Mouse (Mus musculus): Measurements from ENCODE around the gene Bcl7a.

Gene Bcl7a

DNA sequence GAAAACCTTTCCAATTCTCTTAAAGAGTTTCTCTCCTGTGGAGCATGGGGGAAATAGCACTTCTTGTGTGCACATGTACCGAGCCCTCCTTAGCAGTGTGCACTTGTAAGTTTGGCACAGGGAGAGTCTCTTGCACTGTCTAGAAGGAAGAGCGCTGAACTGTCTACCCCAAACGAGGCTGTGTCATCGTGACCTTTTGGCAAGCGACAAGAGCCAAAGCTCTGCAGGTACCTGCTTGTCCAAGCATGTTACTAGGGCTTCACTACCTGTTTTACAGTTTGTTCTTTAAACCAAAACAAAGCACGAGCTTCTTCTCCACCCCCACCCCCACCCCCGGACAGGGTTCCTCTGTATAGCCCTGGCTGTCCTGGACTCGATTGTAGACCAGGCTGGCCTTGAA, 15.9 kb upstream of the Bcl7a start:
- no peak for DNase-seq (ENCODE audit: low read depth, low spot score)

DNA sequence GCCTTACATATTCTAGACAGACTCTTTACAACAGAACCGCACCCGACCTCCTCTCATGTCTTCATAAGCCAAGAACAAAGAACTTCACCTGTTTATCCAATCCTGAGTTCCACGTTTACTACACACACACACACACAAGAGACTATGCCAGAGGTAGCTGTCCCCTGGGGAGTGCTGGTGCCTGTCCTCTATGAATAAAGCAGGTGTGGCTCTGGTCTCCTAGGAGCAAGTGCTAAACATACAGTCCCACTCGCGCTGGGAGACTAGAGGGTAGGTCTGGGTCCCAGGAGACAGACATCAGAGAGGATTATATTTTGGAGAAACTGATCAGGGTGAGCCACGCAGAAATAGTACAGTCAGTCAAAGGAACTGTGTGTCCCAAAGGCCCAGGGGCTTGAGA, 10.1 kb upstream of the Bcl7a start:
- no peak for DNase-seq (ENCODE audit: low read depth, low spot score)

DNA sequence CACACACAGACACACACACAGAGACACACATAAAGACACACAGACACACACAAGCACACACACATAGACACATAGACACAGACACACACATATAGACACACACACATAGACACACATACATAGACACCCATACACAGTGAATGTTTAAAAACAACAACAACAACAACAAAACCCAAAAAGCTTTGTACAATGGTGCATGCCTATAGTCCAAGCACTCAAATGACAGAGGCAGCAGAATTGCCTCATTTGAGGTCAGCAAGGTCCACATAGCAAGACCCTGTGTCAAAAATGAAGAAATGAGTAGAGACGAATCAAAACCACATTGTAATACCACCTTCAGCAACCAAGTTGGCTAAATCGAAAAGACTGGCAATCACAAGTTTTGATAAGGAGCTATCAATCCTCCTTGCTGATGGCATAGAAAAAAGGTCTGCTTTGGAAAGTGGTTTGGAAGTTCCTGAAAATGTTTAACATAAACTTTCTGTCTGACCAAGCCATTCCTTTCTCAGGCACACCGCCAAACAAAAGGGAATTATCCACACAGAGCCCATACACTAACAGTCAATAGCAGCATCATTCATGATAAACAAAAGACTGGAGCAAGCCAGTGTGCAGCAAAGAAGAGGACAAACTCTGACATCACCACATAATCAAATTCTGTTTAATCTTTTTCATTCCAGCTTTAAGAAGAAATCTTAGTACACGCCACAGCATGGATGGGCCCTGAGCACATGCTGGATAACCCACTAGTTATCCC, 7.3 kb upstream of the Bcl7a start:
- no peak for DNase-seq (ENCODE audit: low read depth, low spot score)

DNA sequence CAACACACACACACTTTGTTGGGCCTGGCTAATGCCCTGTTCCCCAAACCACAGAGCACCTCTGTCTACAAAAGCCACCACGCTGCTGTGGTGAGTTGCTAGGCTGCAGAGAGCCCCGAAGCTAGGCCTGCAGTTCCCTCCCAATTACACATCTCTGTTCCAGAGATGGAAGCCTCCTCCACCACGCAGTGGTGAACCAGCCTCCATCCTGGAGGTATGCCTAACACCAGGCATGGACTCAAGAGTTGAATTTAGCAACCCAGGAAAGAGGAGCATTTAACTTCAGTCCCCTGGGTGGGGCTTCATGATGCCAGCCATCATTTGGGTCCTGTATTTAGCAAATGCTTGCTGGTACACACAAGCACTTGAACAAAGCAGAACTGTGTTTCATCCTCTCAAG, 5.2 kb upstream of the Bcl7a start:
- DNase-seq (ENCODE audit: low read depth, low spot score) = peak; percentile 70

DNA sequence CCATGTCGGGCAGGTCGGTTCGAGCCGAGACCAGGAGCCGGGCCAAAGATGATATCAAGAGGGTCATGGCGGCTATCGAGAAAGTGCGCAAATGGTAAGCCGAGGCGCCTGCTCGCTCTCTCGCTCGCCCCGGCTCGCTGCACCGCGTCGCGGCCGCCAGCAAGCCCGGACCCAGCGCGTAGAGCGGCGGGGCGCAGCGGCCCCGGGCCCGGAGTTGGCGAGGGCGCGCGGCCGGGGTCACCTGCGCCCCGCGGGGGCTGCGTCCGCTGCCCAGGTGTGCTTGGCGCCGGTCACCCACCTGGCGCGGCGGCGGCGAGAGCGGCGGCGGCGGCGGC, 961 bp downstream of the Bcl7a start:
- DNase-seq (ENCODE audit: low read depth, low spot score) = no peak

DNA sequence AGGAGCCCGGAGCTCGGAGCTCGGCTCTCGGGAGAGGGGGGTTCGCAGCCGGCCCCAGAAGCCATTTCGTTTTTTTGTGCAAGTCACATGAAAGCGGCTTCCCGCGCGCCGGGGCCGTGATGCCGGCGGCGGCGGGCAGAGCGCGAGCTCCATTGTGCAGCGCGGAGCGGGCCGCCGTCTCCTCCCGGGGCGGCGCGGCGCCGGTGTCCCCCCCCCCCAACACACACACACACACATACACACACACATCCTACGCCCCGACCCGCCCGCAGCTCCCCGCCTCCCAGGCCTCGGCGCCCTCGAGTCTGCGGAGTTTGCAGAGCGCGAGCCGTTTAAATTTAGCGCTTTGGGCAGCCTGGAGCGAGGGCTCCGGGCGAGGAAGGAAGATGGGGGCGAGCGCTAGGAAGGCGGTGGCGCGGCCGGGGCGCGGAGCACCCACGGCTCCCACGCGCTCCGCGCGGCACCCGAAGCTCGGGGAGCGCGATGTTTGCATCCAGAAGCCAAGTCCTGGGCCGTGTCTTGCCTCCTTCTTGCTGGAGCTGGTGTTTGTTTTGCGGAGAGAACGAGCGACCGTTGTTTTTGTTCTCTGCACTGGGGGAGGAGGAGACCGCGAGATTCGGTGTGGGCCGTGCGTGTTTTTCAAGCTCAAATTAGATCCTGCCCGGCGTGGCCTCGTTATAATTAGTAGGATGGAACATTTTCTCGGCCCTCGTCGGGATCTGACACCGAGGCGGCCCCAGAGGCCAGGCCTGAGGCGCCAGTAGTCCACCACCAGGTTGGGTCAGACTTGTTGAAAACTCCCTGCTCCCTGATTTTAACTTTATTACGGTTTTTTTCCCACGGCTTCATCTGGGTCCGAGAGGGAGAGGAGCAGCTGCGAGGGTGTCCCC, 1.6 kb downstream of the Bcl7a start:
- peak; percentile 79 for DNase-seq (ENCODE audit: low read depth, low spot score)

DNA sequence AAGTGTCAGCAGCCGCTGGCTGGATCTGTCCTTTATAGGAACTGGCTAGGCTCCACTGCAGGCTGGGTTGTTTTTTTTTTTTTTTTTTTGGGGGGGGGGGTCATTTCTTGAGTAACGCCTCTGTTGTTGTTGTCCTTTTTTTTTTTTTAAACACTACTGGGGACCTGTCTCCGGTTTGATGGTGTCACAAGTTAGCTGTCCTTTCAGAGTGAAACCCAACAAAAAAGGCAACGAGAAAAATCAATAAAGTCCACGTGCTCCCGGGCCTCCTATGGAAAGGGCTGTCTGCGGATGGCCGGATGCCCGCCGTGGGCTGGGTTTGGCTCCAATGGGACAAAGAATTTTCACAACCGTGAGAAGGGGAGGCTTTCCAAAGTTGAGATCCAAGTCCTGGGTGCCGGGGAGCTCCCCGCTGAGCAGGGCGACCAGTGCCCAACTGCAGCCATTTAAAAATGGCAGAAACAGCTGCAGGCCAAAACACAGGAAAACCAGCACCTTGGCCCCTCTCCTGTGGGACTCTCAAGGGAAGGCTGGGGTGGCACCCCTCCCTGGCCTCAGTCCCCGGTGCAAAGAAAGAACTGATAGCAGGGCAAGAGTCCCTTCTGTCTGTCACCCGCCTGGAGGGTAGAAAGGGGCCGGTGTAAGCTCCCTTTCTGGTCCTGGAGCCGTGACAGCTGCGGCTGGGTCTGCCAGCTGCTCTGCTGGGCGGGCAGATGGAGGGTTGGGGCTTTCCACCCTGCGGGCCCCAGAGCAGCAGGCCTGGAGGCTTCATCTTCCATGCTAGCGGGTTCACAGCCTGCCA, 2.4 kb downstream of the Bcl7a start:
- peak; percentile 78 for DNase-seq (ENCODE audit: low read depth, low spot score)

DNA sequence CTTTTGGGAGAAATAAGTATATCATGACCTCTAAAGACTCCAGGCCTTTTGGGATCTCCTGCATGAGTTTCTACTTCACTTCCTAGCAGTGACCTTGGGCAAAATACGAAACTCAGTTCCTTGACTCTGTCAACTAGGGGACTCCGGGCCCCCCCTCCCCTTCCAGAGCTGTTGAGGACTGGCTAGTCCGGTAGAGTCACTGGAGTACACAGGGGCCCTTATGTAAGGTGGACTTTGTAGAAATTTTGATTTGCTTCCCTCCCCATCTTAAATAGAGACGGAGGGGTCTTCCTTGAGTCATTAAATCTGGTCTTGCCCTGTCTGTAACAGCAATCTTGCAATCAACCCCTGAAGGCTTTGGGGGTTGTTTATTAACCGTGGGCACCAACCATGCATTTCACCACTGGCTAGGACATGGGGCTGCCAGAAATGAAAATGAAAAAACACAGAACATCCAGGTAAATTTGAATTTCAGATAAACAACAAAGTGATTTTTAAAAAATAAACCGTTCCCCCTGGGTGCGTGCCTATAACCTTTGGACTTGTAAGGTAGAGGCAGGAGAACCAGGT, 3.2 kb downstream of the Bcl7a start:
- no peak for DNase-seq (ENCODE audit: low read depth, low spot score)

DNA sequence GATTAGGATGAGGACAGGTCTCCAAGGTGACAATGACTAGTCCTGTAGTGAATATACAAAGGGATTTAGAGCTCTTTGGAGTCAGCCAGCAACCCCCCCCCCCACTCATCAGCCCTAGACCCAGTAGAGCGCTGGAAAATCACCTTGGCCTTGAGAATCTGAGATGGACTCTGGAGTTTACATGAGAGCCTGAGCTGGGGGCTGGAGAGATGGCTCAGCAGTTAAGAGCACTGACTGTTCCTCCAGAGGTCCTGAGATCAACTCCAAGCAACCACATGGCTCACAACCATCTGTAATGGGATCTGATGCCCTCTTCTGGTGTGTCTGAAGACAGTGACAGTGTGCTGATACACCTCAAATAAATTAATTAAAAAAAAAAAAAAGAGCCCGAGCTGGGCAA, 4.4 kb downstream of the Bcl7a start:
- DNase-seq (ENCODE audit: low read depth, low spot score) = no peak

DNA sequence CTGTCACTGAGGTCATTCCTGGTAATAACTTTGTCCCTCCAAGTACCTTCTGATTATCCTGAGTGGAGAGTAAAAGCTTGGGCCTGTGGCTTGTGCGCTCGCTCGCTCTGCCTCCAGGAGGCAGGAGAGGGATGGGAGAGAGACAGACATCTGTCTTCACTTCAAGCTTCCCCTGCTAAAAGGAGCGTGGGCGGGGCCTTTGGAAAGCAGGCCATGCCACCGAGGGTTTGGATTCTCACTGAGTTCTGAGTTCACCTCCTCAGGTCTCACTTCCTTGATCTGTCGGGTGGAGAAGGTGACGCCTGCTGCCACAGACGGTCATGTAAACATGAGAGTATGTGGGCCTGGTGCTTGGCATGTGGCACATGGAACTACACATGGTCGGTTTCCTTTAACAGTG, 6.8 kb downstream of the Bcl7a start:
- peak; percentile 58 for DNase-seq (ENCODE audit: low read depth, low spot score)

DNA sequence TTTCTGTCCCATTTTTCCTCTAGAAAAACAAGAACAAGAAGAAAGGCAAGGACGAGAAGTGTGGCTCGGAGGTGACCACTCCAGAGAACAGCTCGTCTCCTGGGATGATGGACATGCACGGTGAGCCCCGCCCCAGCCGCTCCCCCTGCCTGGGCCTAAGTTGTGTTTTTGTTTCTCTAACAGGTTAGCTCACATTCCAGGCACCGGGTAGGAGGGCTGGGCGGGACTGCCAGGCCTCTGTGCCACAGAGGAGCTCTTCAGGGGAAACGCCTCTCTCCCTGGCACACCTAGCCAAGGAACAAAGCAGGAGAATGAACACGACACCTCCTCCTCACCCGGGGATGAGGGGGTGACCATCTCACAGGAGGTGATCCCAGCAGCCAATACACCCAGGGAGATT, 12.3 kb downstream of the Bcl7a start:
- DNase-seq (ENCODE audit: low read depth, low spot score) = no peak

DNA sequence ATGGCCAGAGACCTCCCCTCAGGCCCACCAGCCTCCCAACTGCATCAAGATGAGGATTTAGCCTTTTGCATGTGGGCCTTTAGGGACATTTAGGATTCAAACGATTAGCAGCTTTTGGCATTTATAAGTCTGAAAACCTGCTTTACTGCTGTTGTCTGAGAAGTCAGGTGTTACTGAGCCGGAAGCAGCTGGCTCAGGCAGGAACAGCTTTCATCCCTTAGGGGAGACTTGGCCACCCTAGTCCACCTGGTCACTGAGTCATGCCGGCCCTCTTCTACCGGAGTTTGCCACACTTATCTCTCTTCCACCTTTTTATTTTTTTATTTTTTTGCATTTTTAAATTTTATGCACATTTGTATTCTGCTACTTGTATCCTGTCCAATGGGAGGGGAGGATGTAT, 13.6 kb downstream of the Bcl7a start:
- no peak for DNase-seq (ENCODE audit: low read depth, low spot score)

DNA sequence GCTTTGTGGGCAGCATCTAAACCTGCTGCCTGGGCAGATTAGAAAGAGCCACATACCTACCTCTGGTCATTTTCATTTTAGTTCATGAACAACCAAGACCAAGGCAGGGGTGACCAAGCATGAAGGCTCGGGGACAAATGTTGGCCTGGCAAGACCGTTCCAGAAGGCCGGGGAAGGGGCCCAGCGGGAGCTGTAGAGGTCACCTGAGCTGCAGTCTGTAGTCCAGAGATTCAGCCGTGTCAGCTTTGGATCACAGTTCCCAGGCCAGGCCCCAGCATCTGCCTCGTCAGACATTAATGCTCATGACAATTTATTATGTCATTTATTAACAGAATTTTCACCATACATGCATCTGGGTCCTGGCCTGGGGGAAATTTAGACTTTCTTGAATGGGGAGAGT, 15.8 kb downstream of the Bcl7a start:
- peak; percentile 49 for DNase-seq (ENCODE audit: low read depth, low spot score)

DNA sequence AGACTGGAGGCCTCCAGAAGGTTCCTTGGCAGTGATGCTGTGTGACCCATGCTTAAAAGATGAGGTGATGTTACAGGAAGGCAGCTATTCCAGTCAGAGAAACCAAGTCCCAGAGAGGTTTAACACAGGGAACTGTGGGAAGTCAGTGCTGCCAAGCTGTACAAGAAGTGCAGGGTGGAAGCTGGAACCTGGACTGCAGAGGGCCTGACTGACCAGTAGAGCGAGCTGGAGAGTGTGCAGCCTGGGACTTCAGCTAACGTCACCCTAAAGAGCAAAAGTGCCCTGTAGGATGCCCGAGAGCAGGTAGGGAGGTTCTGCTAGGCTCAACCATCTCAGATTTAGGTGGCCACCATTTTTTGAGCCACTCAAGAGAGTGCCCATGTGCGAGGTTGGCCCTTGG, 19.3 kb downstream of the Bcl7a start:
- DNase-seq (ENCODE audit: low read depth, low spot score) = peak; percentile 31

DNA sequence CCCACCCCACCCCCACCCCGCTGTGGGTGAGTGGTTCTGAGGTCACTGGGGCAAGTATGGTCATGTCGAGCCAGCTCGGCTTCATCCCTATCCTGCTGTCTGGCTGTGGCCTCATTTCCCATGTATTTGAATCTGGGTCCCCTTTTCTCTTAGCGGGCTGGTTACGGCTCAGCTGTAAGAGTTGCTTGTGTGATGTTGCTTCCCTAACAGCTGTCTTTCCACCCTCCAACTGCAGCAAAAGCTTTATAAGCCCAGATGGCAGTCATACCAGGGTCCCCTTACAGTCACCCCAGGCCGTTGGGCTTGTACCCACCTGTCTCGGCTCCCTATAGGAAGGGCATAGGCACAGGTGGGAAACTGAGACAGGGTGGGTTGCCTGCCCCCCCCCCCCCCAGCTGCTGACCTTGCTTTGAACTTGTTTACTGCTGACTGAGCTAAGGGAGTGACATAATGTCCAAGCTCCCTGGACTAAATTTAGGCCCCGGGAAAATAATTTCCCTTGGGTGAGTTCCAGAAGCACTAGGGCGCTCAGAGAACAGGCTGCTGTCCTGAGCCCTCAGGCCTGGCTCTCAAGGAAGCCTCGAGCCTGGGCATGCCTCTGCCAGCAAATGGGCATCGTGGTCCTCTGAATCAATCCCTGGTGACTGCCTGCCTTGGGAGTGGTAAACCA, 20.8 kb downstream of the Bcl7a start:
- peak; percentile 87 for DNase-seq (ENCODE audit: low read depth, low spot score)

DNA sequence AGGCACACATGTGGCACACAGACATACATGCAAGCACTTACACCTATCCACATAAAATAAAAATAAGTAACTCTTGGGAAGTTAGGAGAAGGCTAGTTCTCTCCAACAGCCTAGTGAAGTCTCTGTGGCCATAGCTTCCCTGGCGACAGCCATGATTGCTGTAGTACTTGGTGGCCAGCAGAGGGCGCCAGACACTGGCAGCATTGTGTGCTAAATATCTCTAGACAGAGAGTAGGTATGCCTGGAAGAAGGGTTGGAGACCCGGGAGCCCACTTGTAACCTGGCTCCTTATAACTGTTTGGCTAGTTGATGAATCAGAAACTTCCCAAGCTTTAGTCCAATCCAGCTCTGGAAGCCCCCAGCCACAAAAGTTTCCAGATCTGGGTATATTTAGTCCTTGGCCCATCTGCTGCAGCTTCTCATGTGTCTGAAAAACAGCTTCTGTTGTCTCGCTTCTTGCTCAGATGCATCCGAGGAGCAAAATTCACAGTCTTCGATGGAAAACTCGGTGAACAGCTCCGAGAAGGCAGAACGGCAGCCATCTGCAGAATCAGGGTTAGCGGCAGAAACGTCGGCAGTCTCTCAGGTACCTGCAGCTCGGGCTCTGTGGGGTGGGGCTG, 25.3 kb downstream of the Bcl7a start:
- DNase-seq (ENCODE audit: low read depth, low spot score) = peak; percentile 75

DNA sequence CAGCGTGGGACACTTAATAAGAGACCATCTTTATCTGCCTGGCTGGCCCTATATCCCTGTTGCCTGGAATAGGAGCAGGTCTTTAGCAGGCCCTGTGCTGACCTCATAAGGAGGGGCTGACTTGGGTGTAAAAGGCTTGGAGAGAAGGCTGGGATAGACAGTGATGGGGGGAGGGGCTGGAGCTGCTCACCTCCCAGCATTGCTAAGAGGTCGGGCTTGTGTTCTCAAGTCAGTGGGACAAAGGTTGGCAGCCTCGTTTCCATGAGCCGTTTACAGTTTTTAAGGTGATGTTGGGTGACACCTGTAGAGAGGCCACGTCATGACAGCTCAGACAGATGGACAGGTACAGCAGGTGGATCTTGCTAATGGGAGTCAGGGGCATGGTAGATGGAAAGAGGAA, 26.4 kb downstream of the Bcl7a start:
- DNase-seq (ENCODE audit: low read depth, low spot score) = no peak

DNA sequence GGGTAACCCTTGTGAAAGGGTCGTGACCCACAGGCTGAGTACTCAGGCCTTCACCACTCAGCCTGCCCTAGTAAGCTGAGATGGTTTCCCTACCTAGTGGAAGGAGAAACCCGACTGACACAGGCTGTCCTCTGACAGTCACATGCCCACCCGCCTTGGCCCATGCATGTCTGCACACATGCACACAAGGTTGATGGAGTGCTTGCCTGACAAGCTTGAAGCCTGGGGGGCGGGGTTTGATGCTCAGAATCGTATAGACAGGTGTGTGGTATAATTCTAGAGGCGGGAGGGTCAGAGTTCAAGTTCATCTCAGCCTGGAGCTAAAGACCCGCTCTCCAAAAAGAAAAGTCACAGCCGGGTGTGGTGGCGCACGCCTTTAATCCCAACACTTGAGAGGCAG, 31.6 kb downstream of the Bcl7a start:
- DNase-seq (ENCODE audit: low read depth, low spot score) = no peak

DNA sequence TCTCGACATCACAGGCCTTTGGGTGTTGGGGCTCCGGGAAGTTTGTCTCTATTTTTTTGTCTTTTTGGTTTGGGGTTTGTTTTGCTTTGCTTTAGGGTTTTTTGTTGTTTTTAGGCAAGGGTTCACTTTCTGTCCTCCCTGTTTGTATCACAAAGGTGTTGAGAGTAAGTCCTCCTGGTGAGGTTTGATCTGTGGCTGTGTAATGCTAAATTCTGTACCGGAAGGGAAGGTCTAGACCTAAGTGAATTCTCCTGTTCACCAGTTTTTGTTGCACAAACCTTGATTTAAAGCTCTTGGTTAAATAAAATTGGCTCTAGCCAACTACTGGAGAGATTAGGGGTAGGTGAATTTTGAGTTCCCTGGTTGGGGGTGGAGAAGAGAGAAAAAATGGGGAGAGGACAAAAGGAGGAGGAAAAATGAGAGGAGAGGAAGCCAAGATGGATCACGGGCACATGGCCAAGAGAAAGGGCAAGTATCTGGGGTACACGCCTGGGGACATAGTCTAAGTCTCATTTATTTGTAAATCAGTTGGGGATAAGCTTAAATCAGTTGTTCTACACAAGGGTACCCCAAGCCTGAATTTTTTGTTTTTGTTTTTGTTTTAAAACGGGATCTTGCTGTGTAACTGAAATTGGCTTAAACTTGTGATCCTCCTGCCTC, 32.3 kb downstream of the Bcl7a start:
- no peak for DNase-seq (ENCODE audit: low read depth, low spot score)

DNA sequence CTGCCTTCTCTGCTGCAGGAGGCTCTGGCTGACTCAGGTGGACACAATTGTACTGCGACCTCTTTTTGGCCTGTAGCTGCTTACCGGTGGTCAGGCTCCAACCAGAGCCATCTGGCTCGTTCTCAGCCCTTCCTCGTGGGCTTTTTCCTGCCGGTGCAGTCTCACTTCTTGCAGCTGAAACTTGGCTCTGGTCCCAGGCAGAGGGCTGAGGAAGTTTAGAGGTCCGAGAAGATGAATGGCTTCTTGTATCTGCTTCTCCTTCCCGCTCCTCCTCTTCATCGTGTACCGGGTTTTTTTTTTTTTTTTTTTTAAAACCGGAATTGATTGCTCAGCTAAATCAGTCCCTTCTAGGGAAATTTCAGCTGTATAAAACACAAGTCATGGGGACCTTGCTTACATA, 32.9 kb downstream of the Bcl7a start:
- DNase-seq (ENCODE audit: low read depth, low spot score) = peak; percentile 89

All from brain, adult 2 months (tissue).